Mouse (Mus musculus) layer of hippocampus, postnatal 10 days (tissue): ENCODE results near the gene Sytl1. TPM values are rescaled to one million over a fixed set of nuclear protein-coding genes. Genes with fewer than 3 reads are reported as not detected.

Experiments used
- DNase-seq, 2 experiments: peaks; one replicate each; pipeline ENCODE4 v3.0.0; 2021; ENCODE audit warnings: low spot score in 2 of 2
- total RNA-seq, 2 experiments: library from RNA; stranded (reverse); gene quantifications; 2 replicates each; pipeline ENCODE4 v1.2.3; 2021

Sytl1 gene
- total RNA-seq, 2 experiments from 2014 or later, result 0.51 to 0.53 TPM

DNA sequence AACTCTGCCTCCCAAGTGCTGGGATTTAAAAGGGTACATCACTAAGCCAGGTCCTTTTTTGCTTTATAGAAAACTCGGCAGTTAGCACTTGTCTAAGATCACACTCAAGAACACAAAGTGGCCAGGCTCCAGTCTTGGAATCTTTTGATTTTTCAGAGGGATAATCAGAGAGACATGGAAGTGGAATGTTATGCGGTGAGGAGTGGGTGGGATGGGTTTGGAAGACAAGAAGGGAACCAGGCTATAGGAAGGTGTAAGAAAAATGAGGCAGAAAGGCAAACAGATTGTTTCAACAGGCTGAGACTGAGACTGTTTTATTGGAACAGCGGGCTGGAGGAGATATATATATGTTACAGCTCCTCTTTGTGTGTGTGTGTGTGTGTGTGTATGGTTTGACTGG is 15.6 kb upstream of the Sytl1 start:
- no peak for DNase-seq

DNA sequence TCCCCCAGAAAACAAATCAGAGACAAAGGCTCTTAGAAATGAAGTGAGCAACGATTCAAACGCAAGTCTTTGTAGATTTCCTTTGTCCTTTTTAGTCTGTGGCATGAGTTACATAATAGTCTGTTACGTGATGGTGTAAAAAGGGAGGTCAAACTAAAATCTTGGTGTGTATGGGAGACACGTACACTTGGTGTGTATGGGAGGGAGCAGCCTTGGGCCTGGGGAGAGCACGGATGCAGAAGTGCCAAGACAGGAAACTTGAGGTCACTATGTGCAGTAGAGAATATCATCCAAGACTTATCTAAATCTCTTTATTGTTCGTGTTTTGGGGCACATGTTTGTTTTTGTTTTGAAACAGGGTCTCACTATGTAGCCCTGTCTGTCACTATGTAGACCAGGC is 15.2 kb upstream of the Sytl1 start:
- DNase-seq, result no peak

DNA sequence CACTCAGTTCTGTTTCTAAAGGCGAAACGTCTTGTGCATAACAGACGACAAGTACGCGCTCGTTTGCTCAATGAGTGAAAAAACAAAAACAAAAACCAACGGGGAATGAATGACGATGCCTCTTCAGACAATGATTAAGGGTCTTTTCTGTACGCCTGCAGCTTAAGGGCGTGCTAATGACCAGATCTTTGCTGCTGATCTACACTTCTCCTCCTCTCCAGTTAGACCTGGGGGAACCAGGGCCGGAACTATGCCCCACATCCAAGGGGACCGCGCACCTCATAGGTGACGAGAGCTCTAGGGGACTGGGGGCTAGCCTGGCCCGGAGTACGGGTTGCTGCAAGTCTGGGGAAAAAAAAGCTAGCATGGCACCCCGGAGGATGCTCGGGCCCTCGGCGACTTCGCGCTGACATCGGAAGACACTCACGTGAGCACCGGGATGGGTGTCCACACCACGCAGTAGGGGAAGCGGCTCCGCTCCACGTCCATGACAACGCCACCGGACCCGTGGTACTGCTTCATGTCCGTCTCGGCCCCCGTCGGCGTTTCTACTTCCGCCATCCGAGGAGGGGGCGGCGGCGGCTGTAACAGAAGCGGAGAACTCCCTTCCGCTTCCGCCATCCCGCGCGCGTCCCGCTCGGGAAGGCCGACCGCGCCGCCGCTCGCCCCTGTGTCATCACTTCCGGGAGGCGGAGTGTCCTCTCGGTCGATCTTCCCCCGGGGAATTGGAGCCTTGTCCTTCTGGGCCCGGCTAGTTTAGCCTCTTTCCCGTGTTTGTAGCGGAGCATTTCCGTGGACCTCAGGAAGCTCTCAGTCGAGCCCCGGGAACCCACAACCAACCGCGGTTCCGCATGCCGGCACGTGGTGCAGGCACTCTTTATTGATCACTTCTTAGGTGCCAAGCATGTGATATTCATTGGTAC is 14.5 kb upstream of the Sytl1 start, which contains the start of gene Tmem222:
TSS of gene Tmem222 (minus strand) at position 689 of the 923 bp plus-strand sequence.
- peak; percentile 98 for DNase-seq

DNA sequence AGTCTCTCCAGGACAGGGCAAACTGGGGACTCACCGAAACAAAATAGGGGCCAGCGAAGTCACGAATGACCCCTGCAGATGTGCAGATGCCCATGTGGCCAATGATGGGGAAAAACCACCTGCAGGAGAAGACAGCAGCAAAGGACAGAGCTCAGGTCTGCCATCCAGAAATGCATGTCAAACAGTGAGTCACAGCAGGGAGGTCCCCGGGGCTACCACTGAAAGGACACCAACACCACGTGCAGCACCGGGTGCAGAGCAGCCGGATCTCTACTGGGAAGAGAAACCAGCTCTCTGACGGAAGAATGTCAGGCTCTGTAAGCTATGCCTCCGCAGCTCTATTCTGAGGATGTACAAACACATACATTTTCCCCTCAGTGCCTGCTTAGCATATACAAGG is 8.0 kb upstream of the Sytl1 start:
- DNase-seq, result no peak

DNA sequence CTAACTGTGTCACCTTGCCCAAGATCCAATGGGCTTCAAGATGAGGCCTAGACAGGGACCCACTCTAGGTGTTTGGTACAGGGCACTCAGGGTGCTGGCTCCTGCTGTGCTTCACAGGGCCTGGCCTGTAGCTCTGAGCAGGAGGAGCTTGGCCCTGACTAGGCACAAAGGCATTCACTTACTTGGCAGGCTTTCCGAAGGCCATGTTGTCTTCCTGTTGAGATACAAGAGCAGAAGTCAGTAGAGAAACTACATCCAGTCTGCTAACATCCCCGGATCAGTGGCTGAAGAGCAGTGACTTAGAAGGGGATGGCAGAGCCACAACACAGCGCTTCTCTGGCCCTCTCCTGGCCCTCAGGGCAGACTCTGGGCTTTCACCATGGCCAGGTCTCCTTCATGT is 6.7 kb upstream of the Sytl1 start:
- DNase-seq, result no peak

DNA sequence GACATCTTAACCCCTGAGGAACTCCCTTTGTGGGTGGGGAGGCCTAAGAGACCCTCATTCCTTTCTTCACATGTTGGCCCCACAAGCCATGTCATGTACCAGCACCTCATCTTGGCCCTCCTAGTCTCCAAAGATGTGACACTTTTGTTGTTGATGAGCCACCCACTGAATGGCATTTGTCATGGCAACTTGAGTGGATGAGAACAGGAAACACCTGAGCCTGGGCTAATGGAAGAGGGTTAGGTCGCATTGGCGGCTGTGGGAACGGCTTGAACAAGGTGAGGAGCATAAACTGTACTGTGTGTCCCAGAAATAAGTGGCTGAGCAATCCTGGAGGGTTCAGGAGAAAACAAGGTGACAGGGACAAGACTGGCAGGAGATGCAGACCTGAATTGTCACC is 6.0 kb upstream of the Sytl1 start:
- DNase-seq, result no peak

DNA sequence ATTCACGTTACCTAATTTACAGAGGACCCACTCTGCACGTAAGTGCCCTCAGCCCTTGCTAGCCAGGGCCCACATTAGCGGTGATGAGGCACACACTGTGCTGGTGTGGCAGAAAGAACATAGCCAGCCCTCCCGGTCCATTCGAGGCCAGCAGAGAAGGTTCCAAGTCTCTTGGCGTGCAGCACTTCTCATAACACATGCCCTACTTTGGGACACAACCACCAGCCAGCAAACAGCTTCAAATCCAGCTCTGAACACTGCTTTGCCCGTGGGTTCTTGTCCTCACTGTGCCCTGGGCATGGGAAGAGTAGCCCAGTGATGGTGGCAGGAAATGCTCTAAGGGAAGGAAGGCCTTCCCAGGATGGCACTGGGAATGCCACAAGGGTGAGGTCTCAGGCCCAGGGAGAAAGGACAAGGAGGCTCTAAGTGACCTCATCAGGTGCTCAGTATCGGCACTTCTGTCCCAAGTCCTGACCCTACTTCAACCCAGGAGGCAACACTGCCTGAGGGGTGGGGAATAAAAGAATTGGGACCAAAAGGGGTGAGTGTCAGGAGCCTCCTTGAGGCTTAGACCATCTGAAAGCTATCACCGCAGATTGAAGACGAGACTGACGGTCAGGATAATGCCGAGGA is 3.5 kb upstream of the Sytl1 start:
- DNase-seq, result no peak

DNA sequence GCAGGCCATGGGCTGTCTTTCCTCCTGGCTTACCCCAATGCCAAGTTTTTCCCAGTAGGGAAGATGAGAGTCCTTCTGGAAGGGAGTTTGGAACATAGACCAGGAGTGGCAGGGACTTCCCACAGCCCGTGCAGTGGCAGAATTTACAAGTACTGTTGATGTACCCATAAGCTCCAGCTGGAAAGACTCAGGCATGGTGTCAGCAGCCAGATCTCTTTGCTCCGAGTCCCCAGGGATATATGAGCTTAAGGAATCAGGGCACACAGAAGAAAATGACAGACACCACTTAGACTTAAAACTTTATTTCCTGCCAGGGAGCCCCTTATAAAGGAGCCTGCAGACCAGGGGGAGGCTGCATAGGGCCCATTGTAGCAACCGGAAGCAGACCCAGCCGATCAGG is 2.8 kb upstream of the Sytl1 start:
- no peak for DNase-seq

DNA sequence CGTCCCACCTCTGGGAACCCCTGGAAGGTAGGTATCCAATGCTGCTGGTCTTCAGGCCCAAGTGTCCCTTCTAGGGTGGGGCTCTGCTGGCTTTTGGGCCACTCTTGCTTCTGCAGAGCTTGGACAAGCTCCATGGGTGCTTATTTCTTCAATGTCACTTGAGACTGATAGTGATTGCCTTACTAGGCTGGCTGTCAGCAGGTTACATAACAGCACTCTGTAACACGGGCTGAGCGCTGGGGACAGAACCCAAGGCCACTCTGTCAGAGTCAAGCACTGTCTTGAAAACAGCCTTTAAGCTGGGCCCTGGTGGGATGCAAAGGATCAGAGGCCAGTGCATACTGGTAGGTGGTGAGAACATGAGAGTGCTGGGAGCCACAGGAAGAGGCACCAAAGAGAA is 2.4 kb upstream of the Sytl1 start:
- DNase-seq, result no peak

DNA sequence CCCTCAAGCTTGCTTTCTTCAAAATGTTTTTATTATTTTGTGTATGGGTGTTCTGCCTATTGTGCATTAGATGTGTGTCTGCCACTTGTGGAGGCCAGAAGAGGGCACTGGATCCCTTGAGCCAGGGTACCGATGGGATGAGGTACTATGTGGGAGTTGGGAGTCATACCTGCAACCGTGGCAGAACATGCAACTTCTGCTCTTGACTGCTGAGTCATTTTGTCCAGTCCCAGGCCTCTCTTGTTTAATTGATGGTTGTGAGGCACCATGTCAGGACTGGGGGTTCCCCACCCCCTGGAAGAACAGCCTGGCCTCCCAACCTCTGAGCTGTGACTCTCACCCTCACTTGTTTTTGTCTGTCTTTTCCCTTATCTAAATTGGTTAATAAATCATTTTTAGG is 1.6 kb upstream of the Sytl1 start:
- DNase-seq, result no peak

DNA sequence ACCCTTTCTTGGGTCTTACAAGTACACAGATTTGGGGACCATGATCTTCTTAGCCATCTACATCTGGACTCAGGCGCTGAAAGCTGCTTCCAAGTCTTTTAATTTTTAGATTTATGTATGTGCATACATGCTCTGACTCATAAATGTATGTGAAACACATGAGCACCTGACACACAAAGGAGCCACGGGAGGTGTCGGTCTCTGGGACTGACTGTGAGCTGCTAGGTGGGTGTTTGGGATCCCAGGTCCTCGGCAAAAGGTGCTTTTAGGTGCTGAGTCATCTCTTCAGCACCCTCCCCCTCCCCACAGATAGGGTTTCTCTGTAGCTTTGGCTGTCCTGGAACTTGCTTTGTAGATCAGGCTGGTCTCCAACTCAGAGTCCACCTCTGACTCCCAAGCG is 843 bp upstream of the Sytl1 start:
- DNase-seq, result no peak

DNA sequence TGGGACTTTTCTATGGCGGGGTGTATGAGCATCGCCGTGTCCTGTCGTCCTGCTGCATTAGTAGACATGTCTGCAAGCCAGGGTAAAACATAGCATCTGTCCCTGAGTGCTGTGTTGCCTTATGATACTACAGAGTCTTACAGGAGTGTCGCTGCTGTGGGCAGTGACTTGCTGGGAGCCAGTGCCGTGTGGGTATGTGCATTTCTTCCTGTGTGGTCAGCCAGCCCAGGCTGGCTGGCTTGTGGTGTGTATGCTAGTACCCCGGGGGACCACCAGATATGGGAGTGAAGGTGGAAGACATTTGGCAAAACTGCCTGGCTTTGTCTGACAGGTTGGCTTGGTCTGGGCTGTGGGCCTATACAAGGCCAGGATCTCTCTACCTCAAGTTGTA is 543 bp downstream of the Sytl1 start:
- DNase-seq, result no peak

DNA sequence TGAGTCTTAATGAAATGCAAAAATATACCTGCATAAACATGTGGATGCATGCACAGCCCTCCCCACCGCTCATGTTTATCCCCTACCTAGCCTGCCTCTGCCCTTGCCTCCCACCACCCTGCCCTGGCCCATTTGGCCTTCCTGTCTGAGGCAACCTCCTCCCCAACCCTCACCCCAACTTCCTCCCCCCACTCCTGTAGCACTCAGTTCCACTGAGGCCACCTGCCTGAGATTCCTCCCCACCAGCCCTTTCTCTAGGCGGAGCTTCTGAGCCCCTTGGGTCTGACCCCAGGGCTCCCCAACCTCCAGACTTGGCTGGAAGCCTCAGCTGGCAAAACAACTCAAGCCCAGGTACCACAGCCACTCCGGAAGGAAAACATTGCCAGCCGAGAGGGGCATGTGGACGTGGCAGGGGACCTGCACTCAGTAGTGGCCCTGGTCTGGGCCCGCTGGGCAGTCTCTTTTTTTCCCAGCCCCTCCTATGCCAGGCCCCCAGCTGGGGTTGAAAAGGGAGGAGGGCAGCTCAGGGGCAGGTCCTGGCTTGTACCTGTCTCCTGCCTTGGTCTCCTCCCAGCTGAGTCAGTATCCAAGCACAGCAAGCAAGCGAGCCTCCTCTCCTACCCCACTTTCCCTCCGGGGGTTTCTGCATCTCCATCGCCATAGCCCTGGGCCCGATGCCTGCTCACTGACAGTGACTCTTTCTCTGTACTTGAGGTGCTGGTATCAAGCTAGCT is 1.1 kb downstream of the Sytl1 start:
- no peak for DNase-seq

DNA sequence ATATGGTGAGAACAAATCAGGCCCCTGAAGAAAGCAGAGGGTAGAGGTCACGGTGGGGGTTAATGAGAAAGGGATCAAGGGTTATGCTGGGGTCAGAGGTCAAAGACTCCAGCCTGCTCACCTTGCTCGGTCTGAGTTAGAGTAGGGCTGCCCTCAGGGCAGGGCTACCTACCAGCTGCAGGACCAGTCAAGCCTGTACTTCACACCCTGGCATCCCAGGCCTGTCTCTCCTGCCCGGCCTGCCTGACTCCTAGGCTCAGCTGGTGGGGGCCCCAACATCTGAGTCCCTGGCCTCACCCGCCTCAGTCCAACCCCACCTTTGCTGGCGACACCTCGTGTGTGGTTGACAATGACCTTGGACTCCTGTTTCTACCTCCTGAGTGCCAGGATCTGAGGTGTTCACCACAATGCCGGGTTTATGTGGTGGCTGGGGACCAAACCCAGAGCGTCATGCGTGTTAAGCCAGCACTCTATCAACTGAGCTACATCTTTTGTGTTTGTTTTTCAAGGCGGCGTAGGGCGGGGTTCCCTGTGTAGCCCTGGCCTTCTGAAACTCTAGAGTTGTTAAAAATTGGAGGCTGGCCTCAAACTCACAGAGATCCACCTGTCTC is 5.0 kb downstream of the Sytl1 start:
- no peak for DNase-seq

DNA sequence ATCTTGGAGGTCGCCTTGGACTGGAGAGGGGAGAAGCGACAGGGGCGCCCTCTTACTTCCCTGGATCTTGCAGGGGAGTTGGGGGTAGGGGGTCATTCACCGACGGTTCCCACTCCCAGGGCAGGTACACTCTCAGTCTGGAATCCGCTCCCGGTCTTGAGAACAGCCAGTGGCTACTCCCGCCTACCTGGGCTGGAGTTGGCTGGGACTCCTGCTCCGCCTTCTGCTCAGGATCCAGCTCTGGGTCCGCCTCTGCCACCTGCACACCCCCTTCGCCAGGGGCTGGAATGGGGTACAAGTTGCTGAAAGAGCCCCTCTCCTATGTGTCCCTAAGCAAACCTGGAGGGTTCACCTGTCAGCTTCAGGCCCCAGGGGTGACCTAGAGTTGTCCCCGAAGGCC is 5.7 kb downstream of the Sytl1 start:
- no peak for DNase-seq

DNA sequence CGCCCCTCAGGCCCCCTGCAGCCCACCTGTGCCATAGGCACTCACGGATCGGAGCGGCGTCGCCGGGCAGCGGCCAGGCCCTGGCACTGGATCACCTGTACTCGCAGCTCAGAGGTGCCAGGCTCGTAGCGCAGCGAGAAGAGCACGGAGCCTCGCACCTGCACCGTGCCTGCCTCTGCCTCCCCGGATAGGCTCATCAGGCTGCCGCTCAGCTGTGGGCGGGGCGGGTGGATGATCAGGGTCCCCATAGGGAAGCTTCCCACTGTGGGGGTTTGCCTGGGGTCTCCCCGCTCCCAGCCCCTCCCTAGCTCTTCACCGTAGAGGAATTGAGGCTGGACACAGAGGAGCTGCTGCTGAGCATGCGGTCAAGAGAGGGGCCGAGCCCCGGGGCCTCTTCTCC is 6.1 kb downstream of the Sytl1 start:
- peak in 1 of 2 experiments; percentile 46 for DNase-seq

DNA sequence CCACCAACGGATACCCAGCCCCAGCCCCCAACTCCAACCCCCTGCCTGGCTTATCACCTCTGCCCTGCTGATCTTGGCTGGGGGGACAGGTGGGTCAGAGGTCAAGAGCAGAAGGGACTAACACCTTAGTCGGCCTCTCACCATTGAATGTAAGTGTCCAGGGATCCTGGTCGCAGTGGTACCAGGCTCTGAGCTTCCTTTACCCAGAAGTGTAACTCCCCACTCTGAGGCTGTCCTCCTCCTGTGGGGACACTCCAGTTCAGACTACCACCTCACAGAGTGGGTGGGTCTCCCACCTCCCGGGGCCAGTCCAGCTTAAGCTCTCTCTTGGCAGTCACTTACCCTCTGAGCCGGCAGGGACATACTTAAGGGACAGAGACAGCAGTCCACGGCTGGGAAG is 7.5 kb downstream of the Sytl1 start:
- DNase-seq, result no peak

DNA sequence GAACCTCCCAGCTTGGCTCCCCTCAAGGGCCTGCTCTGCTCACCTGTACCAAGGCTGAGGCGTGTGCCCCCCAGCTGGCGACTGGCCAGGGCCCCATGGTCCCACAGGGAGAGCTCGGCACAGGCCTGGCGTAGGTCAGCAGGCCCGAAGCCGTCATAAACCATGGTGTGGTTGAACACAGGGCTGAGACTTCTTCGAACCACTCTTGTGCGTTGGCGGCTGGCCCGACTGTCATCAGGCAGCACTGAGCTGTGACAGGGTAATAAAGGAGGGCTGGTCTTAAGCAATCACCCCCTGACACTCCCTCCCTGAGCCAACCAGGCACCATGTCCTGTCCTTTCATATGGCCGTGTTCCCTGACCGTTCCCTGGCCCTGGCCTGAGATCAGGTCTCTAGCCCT is 9.5 kb downstream of the Sytl1 start:
- no peak for DNase-seq

DNA sequence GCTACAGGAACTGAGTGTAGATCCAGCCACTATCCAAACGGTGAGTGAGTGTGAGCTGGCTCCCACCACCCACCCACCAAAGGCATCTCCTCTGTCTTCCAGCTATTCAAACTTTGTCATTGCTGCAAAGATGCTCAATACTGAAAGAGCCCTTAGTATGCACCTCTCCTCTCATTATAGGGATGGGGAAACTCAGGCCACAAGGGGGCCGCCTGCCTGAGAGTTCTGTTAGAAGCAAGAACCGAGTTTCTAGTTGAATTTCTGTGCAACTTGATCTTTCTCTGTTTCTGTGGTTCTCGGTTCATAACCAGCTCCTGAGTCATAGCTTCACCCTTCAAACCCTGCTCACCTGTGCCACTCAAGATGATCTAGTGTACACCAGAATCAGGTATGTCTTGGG is 10.8 kb downstream of the Sytl1 start:
- DNase-seq, result peak in 1 of 2 experiments; percentile 34

DNA sequence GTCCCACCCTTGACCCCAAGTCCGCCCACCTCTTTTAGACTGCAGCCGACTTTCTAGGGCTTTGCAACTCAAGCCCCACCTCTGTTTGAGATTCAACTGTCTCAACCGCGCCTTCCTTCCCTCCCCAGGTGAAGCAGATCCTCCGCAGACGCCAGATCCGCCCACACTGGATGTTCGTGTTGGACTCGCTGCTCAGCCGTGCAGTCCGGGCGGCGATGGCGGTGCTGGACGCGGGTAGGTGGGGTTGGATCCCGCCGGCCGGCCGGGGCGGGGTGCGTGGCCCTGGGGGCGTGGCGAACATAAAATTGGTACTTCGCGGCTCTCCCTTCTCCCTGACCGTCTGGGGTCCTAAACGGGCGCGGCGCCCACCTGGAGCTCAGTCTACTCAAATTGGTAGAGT is 11.7 kb downstream of the Sytl1 start:
- no peak for DNase-seq

DNA sequence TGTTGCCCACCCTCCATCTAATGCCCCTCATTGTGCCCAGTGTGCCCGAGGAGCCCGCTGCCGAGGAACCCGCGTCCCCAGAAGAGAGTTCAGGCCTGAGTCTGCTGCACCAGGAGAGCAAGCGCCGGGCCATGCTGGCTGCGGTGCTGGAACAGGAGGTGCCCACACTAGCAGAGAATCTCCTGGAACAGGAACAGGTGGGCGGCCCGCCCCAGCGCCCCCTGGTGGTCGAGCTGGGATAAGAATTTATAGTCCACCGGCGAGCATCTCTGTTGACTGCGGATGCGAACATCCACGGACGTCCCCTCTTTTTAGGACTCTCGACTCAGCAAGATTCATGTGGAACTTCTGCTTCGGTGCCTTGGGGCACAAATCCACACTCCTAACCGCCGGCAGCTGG is 12.3 kb downstream of the Sytl1 start:
- peak; percentile 88 for DNase-seq
